Mouse (Mus musculus): ENCODE results near the gene Gm10840. TPM values are rescaled to one million over a fixed set of nuclear protein-coding genes. Genes with fewer than 3 reads are reported as not detected.

Gm10840 gene
- total RNA-seq, 4 experiments from 2014 or later = not detected

DNA sequence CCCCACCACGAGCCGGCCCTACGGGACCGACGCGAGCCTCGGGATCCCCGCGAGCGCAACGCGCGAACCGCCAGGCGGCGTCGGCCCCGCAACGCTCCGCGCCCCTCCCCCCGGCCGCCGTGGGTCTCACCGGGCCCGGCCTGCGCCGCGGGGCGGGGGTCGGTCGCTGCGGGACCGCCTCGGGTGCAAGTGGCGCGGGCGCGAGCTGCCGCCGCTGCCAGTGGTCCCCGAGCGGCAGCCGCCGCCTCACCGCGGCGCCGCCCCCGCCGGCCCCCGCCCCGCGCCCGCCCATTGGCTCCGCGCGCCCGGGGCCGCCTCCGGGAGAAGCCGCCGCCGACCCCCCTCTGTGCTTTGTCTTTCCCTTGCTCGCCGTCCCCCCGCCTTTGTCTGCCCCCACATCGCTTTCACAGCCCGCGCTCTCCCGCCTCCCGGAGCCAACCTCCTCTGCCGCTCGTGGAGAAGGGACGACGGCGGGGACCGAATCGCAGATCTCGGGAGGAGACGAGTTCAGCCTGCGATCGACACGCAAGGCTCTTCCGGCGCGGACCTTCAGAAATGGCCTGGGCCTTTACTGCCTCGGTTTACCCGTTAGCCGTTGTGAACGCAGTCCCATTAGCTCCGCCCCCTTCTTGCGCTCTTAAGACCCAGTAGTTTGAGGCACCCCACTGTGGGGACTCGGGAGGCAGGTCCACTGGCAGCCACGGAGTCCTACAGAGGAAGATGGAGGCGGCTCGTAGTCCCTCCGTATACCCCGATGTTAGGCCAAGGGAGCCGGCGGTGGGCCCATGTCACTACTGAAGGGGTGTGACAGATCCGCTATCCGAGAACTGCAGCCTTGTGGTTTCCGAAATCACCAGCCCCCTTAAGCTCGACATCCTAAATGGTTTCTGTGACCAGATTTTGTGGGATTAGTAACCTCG is 469 bp upstream of the Gm10840 start:
- DNase-seq = peak; percentile 60

DNA sequence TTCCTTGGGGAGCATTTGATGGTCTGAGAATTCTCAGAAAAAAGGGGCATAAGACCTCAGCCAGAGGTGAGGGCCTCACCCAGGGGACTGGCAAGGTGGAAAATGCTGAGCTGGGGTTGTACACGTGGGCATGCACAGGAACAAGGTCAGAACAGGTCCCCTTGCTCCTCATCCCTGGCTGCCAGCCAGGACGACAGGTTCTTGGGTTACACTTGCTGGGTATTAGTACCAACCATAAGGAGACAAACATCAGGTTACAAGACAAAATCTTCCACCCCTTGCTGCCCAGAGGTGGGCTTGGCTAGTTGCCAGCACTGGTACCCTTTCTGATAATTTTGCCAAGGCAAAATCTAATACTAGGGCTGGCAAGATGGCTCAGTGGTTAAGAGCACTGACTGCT is 1.6 kb downstream of the Gm10840 start:
- no peak for DNase-seq

DNA sequence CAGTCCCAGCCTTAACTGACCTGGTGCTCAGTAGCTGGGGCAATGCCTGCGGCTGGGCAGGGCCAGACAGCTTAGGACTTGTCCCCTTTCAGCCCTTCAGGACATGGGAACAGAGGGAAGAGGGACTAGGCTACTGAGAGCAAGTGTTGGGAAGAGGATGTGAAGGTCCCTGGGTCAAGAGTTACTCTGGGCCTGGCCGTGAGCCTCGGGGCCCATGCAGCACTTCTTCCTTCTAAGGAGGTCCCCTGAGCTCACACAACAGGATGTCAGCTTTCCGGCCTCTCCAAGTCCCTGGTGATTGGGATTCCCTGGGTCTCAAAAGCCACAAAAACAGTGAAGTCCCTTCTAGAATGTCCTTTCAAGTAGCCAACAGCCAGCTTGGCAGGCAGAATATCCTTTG is 2.9 kb downstream of the Gm10840 start:
- DNase-seq = no peak

DNA sequence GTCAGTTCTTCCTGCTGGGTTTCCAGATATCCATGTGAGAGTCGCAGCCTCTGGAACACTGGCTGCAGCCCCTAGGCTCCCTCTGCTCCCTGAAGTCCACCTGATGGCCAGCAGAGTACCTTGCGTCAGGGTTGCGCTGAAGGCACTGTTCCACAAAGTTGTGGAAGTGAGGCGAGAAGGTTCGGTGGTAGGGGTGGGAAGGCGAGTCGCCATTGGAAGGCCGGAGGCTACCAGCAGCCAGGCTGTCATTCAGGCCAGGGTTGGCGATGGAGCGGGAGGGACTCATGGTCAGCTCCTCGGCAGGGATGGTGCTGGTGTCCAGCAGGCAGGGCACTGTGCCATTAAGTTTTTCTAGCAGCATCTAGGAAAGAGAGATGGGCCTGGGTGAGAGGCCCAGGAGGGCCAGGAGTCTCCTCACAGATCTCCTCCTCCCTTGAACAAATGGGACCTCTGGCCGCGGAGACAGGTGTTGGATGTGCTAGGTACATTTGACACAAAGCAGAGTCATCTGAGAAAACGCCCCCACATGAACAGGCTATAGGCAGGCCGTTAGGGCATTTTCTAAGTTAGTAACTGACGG is 4.0 kb downstream of the Gm10840 start:
- no peak for DNase-seq

DNA sequence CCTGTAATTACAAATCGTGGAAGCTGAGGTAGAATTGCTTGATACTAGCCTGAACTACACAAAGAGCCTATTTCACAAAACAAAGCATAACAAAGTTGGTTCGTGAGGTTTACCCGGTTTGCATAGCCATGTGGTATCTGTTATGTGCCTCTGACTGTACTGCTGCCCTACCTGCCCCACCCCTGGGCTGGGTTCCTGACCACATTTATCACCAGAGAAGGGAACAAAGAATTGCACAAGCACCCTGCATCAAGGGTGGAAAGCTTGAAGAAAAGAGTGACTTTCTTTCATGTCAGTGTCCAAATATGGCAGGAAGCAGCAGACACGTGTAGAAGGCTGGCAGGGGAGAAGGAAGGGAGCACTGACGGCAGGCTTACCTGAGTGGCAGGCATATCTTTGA is 6.8 kb downstream of the Gm10840 start:
- DNase-seq = no peak

DNA sequence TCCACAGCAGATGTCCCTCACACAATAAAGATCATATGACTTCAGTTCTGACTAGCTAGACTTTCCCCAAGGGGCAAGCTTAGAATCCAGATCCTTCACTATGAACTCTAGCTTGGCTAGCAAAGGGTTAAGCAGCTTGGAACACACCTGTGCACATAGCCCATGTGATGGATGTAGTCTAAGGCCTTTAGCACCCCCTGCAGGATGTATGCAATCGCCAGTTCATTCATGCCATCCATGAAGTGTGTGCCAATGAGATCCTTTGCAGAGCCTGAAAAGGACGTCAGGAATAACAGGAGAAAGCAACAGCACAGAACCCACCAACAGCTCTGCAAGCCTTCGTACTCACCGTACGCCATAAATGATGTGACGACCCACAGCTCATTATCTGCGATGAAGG is 10.2 kb downstream of the Gm10840 start:
- no peak for DNase-seq

DNA sequence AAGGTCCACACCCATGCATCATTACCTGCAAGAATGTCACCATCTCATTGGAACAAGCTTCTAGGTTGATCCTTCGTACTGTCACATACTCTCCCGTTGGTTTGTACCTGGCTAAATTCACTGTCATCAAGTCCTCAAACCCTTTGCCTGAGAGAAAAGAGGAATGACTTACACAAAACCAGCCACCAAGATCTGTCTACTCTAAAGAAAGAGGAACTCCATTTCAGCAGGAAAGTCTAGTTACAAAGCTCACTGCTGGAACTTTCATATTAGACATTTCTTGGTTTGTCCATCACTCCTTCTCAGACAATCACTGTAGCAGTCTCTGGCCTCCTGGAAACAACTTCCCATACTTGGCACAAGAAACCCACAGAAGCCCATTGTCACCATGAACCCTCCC is 12.6 kb downstream of the Gm10840 start:
- DNase-seq = no peak

DNA sequence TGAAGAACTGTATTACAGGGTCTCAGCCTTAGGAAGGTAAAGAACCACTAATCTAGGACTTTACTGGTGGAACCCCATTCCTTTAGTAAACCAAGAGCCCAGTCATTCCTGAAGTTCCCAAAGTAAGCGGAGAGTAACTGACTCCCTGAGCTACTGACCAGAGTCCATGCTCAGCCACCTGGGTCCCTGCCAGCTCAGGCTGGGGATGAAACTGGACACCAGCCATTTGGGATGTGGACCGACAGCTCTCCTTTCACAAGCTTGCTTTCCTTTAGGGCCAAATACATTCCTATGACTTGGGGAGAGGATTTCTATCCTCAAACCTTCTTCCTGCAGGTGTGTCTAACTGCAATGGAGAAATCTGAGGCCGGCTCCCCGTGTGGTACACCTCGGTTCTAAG is 13.7 kb downstream of the Gm10840 start:
- DNase-seq = no peak

DNA sequence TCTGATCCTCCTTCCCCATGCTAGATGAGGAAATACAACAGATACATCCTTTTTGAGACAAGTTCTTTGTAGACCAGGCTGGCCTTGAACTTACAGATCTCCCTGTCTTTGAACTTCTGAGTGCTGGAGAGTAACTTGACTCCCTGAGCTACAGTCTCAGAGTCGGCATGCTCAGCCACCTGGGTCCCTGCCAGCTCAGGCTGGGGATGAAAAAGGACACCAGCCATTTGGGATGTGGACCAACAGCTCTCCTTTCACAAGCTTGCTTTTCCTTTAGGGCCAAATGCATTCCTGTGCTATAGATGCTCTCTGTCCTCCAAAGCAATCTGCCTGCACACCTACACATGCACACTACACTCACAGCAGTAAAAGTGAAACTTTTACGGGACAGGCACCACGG is 14.4 kb downstream of the Gm10840 start:
- DNase-seq = no peak

DNA sequence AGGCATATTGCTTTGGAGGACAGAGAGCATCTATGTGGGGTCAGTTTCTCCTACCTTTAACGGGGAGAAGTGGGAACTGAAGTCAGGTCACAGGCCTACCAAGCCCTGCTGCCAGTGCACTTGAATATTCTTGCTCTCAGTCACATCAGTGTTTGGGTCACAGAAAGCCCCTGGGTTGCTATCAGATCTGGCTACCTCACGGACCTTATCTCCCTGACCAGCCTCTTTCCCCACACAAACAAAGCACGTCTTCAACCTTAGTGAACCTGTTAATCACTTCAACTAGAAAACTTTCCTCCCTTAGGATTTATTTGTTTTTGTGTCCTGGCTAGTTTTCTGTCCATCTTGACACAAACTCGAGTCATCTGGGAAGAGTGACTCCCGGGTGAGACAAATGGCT is 15.7 kb downstream of the Gm10840 start:
- DNase-seq = no peak

DNA sequence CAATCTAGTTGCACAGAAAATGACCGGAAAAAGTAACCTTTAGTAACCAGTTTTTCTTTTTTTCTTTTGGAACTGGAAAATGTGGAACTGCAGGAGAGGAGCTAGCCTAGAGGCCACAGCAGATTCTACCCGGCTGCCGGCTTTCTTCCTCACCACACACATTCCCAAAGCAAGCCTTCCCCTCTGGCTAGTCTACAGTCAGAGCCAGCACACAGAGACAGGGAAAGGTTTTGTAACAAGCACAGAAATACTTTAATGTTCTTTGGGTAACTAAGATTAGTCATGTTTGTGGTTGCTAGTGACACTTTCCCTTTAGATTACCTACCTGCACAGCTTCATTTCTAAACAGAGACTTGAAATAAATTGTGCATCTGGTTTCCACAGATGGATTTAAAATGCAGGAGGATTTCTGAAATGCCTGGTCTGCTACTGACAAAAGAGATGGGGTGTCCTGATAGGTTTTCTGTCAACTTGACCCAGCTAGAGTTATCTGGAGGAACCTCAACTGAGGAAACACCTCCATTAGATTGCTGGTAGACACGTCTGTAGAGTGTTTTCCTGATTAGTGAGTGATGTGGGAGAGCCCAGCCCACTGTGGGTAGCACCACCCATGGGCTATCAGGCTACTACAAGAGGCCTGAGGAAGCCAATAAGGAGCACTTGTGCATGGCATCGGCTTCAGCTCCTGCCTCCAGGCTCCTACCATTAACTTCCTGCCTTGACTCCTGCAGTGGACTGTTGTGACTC is 17.6 kb downstream of the Gm10840 start:
- no peak for DNase-seq

DNA sequence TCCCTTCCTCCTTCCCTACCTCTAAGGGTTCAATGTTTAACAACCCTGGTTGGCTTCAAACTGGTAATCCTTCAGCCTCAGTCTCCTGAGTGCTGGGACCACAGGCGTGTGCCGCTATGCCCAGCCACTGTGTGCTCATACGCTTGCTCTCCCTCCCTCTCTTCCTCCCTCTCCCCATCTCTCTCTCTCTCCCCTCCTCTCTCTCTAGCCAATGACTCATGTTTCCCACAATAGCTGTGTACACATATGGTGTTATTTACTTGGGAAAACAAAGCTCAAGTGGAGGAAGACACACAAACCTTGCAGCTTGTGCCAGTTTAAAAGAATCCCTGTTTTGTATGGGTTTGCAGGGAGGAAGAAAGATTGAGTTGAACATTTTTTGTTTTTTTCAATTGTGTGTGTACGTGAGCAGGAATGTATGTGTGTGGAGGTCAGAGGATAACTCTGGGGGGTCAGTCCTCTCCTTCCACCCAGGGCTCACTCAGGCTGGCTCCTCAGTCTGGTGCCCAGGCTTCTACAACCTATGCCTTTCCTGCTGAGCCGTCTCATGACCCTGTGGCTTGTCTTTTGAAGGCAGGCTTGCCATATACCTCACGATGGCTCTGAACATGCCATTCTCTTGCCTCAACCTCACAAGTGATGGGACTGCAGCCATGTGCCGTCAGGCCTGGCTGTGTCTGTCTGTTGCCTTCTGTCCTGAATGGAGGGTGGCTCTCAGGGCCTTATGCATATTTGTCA is 19.2 kb downstream of the Gm10840 start:
- no peak for DNase-seq

DNA sequence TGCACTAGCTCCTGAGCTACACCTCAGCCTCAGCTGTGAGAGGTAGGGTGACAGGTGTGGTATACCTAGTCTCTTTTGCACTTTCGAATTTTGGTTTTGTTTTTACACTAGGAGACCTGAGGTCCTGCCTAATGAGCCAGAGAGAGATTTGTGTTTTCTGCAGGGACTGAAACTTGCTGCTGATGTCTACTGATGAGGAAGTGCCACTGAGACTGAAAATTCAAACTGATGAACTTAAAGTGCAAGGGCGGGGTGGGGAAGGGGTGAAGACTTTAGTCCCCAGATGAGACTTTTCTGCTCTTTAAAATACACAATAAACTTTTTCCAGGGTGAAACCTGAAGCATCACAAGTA is 19.8 kb downstream of the Gm10840 start:
- DNase-seq = no peak

DNA sequence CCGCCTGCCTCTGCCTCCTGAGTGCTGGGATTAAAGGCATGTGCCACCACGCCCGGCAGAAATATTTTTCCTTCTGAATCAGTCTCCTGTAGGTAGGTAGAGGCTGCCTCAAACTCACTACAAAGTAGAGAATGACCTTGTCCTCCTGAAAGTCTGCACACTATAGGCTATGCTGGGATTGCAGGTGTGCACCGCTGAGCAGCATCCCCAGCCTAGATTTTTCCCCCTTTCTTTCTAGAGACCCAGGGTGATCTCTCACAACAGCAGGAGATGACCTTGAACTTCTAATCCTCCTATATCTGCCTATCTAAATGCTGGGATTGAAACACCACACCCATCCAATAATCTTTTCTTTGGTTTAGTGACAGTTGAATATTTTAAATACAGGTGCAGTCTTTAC is 26.7 kb downstream of the Gm10840 start:
- no peak for DNase-seq

DNA sequence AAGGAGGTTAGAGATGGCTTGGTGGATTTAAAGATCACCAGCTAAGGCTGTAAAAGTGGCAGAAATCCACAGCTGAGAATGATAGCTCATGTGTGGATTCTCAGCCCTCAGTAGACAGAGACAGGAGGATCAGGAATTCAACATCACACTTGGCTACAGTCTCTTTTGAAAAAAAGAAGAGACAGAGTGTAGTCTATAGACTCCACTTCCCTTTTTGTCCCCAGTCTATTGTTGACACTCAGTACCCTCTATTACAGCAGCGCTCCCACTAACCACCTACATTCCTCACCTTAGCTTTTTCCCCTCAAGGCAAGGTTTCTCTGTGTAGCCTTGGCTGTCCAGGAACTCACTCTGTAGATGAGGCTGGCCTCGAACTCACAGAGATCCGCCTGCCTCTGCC is 31.1 kb downstream of the Gm10840 start:
- DNase-seq = no peak

DNA sequence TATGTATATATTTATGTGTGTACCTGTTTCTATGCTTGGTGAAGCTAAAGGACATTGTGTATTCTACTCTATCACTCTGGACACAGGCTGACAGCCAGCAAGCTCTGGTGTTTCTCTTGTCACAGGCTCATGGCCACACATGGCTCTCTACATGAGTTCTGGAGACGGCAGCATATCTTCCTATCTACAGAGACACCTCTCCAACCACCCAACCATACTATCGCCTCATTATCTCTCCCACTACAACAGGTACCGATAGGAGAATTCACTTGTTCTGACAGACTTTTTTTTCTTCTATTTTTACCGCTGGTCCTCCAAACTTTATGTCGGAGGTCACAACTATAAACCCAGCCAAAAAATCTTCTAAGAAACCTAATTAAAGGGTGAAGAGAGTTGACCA is 31.6 kb downstream of the Gm10840 start:
- DNase-seq = no peak

DNA sequence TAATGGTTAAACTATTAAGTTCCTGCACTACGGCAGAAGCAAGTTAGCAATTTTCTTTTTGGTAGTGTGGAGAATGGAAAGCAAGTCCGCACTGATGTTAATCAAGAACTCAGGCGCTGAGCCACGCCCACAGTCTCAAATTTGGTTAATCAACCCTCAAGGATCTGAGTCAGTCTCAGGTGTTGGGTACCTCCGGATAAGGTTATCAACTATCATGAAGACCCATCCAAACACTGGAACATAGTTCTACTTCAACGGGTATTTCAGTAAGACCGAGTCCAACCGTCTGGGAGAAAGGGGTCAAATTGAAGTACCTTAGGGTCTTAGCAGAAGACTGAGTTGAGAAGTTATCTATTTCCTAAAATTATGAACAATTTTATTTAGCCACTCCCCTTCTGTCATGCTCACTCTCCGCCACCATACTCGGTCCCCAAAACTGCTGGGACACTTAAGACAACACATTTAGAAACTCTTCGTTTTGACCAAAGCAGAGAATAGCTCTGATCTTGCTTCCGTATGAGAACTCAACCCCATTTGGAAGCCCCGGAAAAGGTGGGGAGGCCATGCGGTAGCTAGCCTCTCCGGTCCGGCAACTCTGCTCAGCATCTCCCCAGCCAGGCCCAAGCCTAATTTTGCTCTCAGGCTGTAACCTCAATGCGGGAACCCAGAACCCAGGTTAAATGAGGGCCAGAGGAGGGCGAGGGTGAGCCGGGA is 32.2 kb downstream of the Gm10840 start:
- no peak for DNase-seq

DNA sequence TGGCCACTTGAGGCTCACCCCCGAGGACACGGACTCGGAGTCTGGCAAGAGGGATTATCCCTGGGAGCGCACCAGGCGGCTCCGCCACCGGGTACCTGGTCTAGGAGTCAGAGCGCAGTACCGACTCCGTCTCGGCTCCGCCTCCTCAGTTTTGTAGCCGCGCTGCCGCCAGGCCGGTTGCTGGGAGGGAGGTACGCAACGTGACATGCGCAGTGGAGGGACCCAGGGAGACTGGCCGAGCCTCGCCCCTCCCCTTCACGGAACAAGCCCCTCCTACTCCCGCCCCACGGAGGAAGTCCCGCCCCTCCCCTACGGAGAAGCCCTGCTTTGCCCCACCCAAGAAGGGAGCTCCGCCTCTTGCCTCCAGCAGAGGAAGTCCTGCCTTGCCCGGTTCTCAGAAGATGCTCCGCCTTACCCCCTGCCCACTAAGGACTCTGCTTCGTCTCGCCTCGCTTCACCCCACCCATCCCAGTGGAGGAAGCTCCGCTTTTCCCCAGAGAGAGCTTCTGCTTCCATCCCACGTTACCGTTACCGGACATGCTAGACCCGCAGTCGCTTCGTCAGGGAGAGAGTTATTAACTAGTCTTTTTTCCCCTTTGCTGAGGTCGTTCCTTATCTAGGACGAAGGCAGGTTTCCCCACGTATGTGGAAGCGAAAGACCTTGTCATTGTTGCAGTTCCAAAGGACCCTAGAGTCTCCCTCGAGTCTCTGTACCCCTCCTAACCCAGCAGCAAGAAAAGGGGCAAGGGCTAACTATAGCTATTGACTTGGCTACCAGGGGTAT is 32.9 kb downstream of the Gm10840 start:
- DNase-seq = peak; percentile 96

DNA sequence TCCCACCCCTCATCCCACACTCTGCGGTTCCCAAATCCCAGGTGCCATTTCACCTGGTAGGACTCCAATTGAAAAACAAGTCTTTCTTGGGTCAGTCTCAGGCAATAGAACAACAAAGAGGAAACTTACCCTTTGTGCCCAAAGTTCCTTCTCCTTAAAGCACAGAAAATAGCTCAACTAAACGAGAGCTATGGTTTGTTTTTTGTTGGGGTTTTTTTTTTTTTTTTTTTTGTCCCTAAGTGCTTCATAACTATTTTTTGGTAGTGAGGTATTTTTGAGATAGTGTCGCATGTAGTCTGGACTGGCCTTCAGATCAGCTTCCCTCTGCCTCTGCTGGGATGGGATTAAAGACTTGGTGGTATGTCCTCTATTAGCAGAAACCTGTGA is 33.5 kb downstream of the Gm10840 start:
- DNase-seq = no peak

DNA sequence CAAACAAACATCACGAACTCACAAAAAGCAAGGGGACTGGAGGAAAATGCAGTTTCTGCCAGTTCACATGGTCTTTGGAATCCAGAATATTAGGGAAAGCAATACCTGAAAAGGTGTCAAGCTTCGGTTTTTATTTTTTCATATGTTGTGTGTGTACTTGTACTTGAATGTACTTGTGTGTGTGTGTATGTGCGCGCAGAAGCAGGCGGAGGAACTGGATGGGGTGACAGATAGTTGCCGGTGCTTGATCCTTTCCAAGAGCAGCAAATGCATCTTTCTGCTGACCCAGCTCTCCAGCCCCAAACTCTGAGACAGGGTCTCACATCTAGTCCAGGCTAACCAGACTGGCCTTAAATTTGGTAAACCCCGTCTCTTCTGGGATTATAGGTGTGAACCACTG is 34.2 kb downstream of the Gm10840 start:
- DNase-seq = no peak

DNA sequence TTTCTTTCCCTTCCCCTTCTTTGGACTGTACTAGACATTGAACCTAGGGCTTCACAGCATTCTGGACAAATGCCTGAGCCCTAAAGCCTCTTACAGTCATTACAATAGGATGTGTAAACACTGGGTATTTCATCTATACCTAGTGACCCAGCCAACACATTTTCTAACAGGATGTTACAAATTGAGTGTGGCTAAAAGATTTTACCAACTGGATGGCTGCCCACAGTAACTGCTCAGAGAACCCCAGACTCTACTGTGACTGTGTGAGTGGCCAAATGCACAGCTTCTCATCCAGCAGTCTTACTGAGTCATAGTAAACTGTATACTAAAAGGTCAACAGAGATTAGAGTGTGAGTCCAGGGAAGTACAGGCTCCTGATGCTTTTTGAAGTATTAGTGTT is 34.7 kb downstream of the Gm10840 start:
- no peak for DNase-seq

DNA sequence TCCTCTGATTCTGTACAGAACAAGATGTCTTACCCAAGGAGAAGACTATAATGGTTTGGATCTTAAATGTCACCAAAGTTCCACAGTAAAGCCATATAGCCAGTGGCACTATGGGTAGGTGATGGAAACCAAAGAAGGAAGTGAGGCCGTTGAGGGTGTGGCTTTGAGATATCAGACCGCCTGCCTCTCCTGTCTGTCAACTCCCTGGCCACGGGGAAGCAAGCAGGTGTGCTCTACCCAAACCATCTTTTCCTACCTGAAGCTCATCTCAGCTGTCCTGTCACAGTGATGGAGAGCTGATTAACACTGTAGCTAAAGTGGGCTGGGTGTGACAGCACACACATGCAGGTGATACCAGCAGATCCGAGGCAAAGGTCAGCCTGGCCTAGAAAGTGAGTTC is 37.6 kb downstream of the Gm10840 start:
- no peak for DNase-seq

Data from adrenal gland, adult 8-10 months (tissue).